Mouse (Mus musculus) megakaryocyte, embryonic 14.5 days (primary cell): Measurements from ENCODE around the gene Foxn3.

ENCODE experiments used
- FLI1 ChIP-seq: IDR thresholded peaks from 2 replicates; pipeline ENCODE4 v1.6.1; 2012; ENCODE audit warnings: low read length, inconsistent platforms, mixed read lengths
- GATA1 ChIP-seq: IDR thresholded peaks from 3 replicates; pipeline ENCODE4 v1.6.1; 2012; ENCODE audit warnings: mixed read lengths, low read length, inconsistent platforms, borderline replicate concordance

GRCm38 (mm10) chr12:99221087-99221846 lies 342.1 kb downstream of the Foxn3 start:
- TF ChIP-seq GATA1 (no peak), FLI1 (no peak)
